Mouse (Mus musculus) liver, adult 2 months (tissue): Measurements from ENCODE around the gene Olfr56. TPM values are rescaled to one million over a fixed set of nuclear protein-coding genes. Genes with fewer than 3 reads are reported as not detected.

Source experiments
- DNase-seq: peaks from one replicate; pipeline ENCODE4 v3.0.0-alpha.2; 2011; ENCODE audit warnings: low read depth, low spot score; ENCODE audit errors: extremely low read depth
- H3K27ac ChIP-seq: fragments of 200-500 bp; replicated peaks from 2 replicates; pipeline ENCODE4 v1.5.1; 2012; ENCODE audit warnings: low read depth, mild to moderate bottlenecking, control low read depth, inconsistent platforms, low read length; ENCODE audit not compliant: insufficient read depth
- H3K27me3 ChIP-seq: fragments of 200-500 bp; 2 replicates; pipeline ENCODE4 v1.6.1; 2012; ENCODE audit warnings: mild to moderate bottlenecking, moderate library complexity, low read length, inconsistent platforms; ENCODE audit not compliant: control insufficient read depth, insufficient read depth
- H3K36me3 ChIP-seq: fragments of 200-500 bp; 2 replicates; pipeline ENCODE4 v1.6.1; 2012; ENCODE audit warnings: low read length, inconsistent platforms; ENCODE audit not compliant: control insufficient read depth, insufficient read depth
- H3K4me1 ChIP-seq: fragments of 200-500 bp; 2 replicates; pipeline ENCODE4 v1.6.1; 2011; ENCODE audit warnings: low read length; ENCODE audit not compliant: control insufficient read depth, insufficient read depth
- H3K4me3 ChIP-seq: fragments of 200-500 bp; 2 replicates; pipeline ENCODE4 v1.5.1; 2011; ENCODE audit warnings: low read depth, mild to moderate bottlenecking, control low read depth, low read length, moderate library complexity; ENCODE audit not compliant: insufficient read depth
- H3K79me2 ChIP-seq: fragments of 200-500 bp; 2 replicates; pipeline ENCODE4 v1.6.1; 2012; ENCODE audit warnings: inconsistent platforms, mild to moderate bottlenecking, low read length, moderate library complexity; ENCODE audit not compliant: control insufficient read depth, insufficient read depth
- H3K9ac ChIP-seq: fragments of 200-500 bp; 2 replicates; pipeline ENCODE4 v1.6.1; 2012; ENCODE audit warnings: low read depth, mild to moderate bottlenecking, control low read depth, inconsistent platforms, low read length
- CTCF ChIP-seq: fragments of 200-500 bp; IDR thresholded peaks from 2 replicates; pipeline ENCODE4 v1.5.1; 2011; ENCODE audit warnings: low read depth, low read length, control low read depth
- POLR2A ChIP-seq: fragments of 200-500 bp; IDR thresholded peaks from 2 replicates; pipeline ENCODE4 v1.6.1; 2011; ENCODE audit warnings: low read length, control low read depth; ENCODE audit not compliant: insufficient read depth; ENCODE audit errors: extremely low read depth
- WGBS: fragments of 180-500 bp; shearing (Covaris S2); methylation state at CpG from one replicate; pipeline ENCODE4 v1.1.7; 2018; 5-methylcytosine and 5-hydroxymethylcytosine counted together
- polyA plus RNA-seq: library from polyadenylated mRNA; depleted of rRNA; stranded (reverse); fragments of >200 nt; gene quantifications from 2 replicates; pipeline ENCODE4 v1.2.3, GENCODE M21; 2012; rRNA removed
- total RNA-seq: library from RNA; depleted of rRNA; stranded (reverse); fragments of >200 nt; gene quantifications from 2 replicates; pipeline ENCODE4 v1.2.3, GENCODE M21; 2014; rRNA removed

Gene Olfr56
- total and polyA plus RNA-seq, 2 experiments: 0.28 TPM; not detected in 1

DNA sequence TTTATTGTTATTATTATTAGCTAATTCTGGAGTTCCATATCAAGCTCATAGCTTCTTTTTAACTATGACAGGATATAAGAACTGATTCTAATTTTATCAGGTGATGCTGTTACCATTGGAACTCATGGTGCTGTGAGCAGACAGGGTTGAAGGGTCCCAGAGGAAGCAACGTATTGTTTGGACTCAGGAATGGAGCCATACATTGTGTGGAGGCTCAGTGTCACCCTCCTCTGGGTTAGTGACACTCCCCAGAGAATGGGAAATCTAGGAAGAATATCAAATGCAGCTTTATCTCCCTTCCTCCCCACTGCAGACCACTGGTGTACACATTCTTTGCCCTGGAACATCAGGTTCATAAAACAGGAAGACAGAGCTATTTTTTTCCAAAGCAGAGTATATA, 204.5 kb downstream of the Olfr56 start:
- no peak for DNase-seq
- Histone ChIP-seq H3K27ac (no peak overlapping the region), H3K4me1 (no peaks in the 10 kb centered on the region), H3K27me3 (no peaks in the 10 kb centered on the region), H3K4me3 (no peak overlapping the region), H3K36me3 (no peaks in the 10 kb centered on the region), H3K9ac (no peak overlapping the region), H3K79me2 (no peaks in the 10 kb centered on the region)
- 63% methylated on average over 1 of the region's 1 CpGs for WGBS
- TF ChIP-seq POLR2A (no peak), CTCF (no peak)

Other genes with a start within 250 kb of the Olfr56 start
- 507 and 645 TPM in 2 replicates for gene Rack1, start 178.6 kb upstream of the Olfr56 start, total RNA-seq
- 645 and 687 TPM in 2 replicates for gene Rack1, start 178.6 kb upstream of the Olfr56 start, polyA plus RNA-seq
- 11.4 and 13.2 TPM in 2 replicates for gene Trim41, start 161.5 kb upstream of the Olfr56 start, total RNA-seq
- 13.7 and 18.2 TPM in 2 replicates for gene Trim41, start 161.5 kb upstream of the Olfr56 start, polyA plus RNA-seq
- 5.8 and 11.2 TPM in 2 replicates for gene Trim7, start 152.7 kb upstream of the Olfr56 start, total RNA-seq
- gene Trim7, start 152.7 kb upstream of the Olfr56 start, polyA plus RNA-seq: 11.0 and 16.3 TPM in 2 replicates
- gene Gm12184, start 152.2 kb upstream of the Olfr56 start, total RNA-seq: 1.5 and 2.0 TPM in 2 replicates
- gene Gm12184, start 152.2 kb upstream of the Olfr56 start, polyA plus RNA-seq: 5.5 and 5.8 TPM in 2 replicates
- 43.0 and 48.4 TPM in 2 replicates for gene Irgm1, start 107.2 kb upstream of the Olfr56 start, total RNA-seq
- gene Irgm1, start 107.2 kb upstream of the Olfr56 start, polyA plus RNA-seq: 29.9 and 33.3 TPM in 2 replicates
- gene Gm5431, start 76.7 kb upstream of the Olfr56 start, total RNA-seq: 1.3 and 1.9 TPM in 2 replicates
- 0.10 and 0.12 TPM in 2 replicates for gene Gm5431, start 76.7 kb upstream of the Olfr56 start, polyA plus RNA-seq
- gene Psme2b, start 32.7 kb upstream of the Olfr56 start, total RNA-seq: 2.3 and 4.0 TPM in 2 replicates
- 2.5 and 3.0 TPM in 2 replicates for gene Psme2b, start 32.7 kb upstream of the Olfr56 start, polyA plus RNA-seq
- gene 9930111J21Rik1, start 509 bp downstream of the Olfr56 start, total RNA-seq: 4.1 and 5.1 TPM in 2 replicates
- gene 9930111J21Rik1, start 509 bp downstream of the Olfr56 start, polyA plus RNA-seq: 0.44 and 0.48 TPM in 2 replicates
- 0.13 and 0.18 TPM in 2 replicates for gene Gm12185, start 13.3 kb downstream of the Olfr56 start, total RNA-seq
- 0.02 TPM in 1 of 2 replicates, not detected in the other for gene Gm12185, start 13.3 kb downstream of the Olfr56 start, polyA plus RNA-seq
- gene Tgtp1, start 15.3 kb downstream of the Olfr56 start, total RNA-seq: 9.8 and 11.1 TPM in 2 replicates
- gene Tgtp1, start 15.3 kb downstream of the Olfr56 start, polyA plus RNA-seq: 1.4 and 2.8 TPM in 2 replicates
- gene 9930111J21Rik2, start 72.4 kb downstream of the Olfr56 start, total RNA-seq: 2.8 and 4.0 TPM in 2 replicates
- 0.30 and 0.44 TPM in 2 replicates for gene 9930111J21Rik2, start 72.4 kb downstream of the Olfr56 start, polyA plus RNA-seq
- 5.7 and 6.9 TPM in 2 replicates for gene Tgtp2, start 85.3 kb downstream of the Olfr56 start, total RNA-seq
- gene Tgtp2, start 85.3 kb downstream of the Olfr56 start, polyA plus RNA-seq: 1.1 and 1.3 TPM in 2 replicates
- 20.0 and 21.3 TPM in 2 replicates for gene Ifi47, start 97.7 kb downstream of the Olfr56 start, total RNA-seq
- gene Ifi47, start 97.7 kb downstream of the Olfr56 start, polyA plus RNA-seq: 8.2 and 12.7 TPM in 2 replicates
- gene Olfr1396, start 136.0 kb downstream of the Olfr56 start, total RNA-seq: under 0.01 and 0.07 TPM in 2 replicates
- 0.02 and 0.06 TPM in 2 replicates for gene Olfr1396, start 136.0 kb downstream of the Olfr56 start, polyA plus RNA-seq
- not detected in 2 replicates for gene Olfr1395, start 163.4 kb downstream of the Olfr56 start, total RNA-seq
- not detected in 2 replicates for gene Olfr1395, start 163.4 kb downstream of the Olfr56 start, polyA plus RNA-seq
- not detected in 2 replicates for gene Olfr1394, start 175.5 kb downstream of the Olfr56 start, total RNA-seq
- gene Olfr1394, start 175.5 kb downstream of the Olfr56 start, polyA plus RNA-seq: not detected in 2 replicates
- 3.4 and 5.5 TPM in 2 replicates for gene Btnl9, start 208.3 kb downstream of the Olfr56 start, total RNA-seq
- gene Btnl9, start 208.3 kb downstream of the Olfr56 start, polyA plus RNA-seq: 1.9 and 2.3 TPM in 2 replicates
- 18.3 and 18.8 TPM in 2 replicates for gene Zfp62, start 224.4 kb downstream of the Olfr56 start, total RNA-seq
- gene Zfp62, start 224.4 kb downstream of the Olfr56 start, polyA plus RNA-seq: 0.71 and 1.4 TPM in 2 replicates